Mouse (Mus musculus): ENCODE measurements around the gene Opa3. TPM values are rescaled to one million over a fixed set of nuclear protein-coding genes. Genes with fewer than 3 reads are reported as not detected.

Opa3 gene
- polyA plus RNA-seq, 1 experiment = 14.7 TPM

- H3K4me3 ChIP-seq (ENCODE audit: extremely low read depth, insufficient read depth, insufficient read length) = no peak overlapping the region
- H3K36me3 ChIP-seq (ENCODE audit: control insufficient read depth, insufficient read depth, low read length) = peaks cover 3% of the 10 kb centered on the region; the same call in 1 of the 2 replicates
- H3K4me1 ChIP-seq (ENCODE audit: control insufficient read depth, insufficient read depth, insufficient read length) = no peaks in the 10 kb centered on the region
- WGBS = 58% methylated on average over 4 of the region's 4 CpGs
- DNase-seq (ENCODE audit: low read depth in 1 of 2, low spot score in 2 of 2) = no peak
- no peaks in the 10 kb centered on the region for H3K27me3 ChIP-seq (ENCODE audit: control insufficient read depth, insufficient read depth, low read length)
- no peak overlapping the region for H3K27ac ChIP-seq (ENCODE audit: insufficient read depth, low read length)
- no peak for TF ChIP-seq CTCF (IDR thresholded peaks at IDR 0.05; ENCODE audit: extremely low read depth, insufficient read depth, insufficient read length, insufficient replicate concordance)
- no peak for TF ChIP-seq POLR2A (IDR thresholded peaks at IDR 0.05; ENCODE audit: low read depth, low read length)
Observed at GRCm38 (mm10) chr7:19239986-19240385, 11.9 kb downstream of the Opa3 start.

- no peak overlapping the region for H3K4me3 ChIP-seq (ENCODE audit: extremely low read depth, insufficient read depth, insufficient read length)
- no peak for DNase-seq (ENCODE audit: low read depth in 1 of 2, low spot score in 2 of 2)
- H3K27me3 ChIP-seq (ENCODE audit: control insufficient read depth, insufficient read depth, low read length) = no peaks in the 10 kb centered on the region
- 94% methylated on average over 8 of the region's 8 CpGs for WGBS
- no peaks in the 10 kb centered on the region for H3K4me1 ChIP-seq (ENCODE audit: control insufficient read depth, insufficient read depth, insufficient read length)
- peaks cover 6% of the 10 kb centered on the region for H3K36me3 ChIP-seq (ENCODE audit: control insufficient read depth, insufficient read depth, low read length)
- H3K27ac ChIP-seq (ENCODE audit: insufficient read depth, low read length) = no peak overlapping the region
- TF ChIP-seq POLR2A (IDR thresholded peaks at IDR 0.05; ENCODE audit: low read depth, low read length) = no peak
- TF ChIP-seq CTCF (IDR thresholded peaks at IDR 0.05; ENCODE audit: extremely low read depth, insufficient read depth, insufficient read length, insufficient replicate concordance) = no peak
Observed at GRCm38 (mm10) chr7:19240905-19241463, 12.8 kb downstream of the Opa3 start.

- H3K4me1 ChIP-seq (ENCODE audit: control insufficient read depth, insufficient read depth, insufficient read length) = no peaks in the 10 kb centered on the region
- H3K27ac ChIP-seq (ENCODE audit: insufficient read depth, low read length) = no peak overlapping the region
- peaks cover 6% of the 10 kb centered on the region for H3K36me3 ChIP-seq (ENCODE audit: control insufficient read depth, insufficient read depth, low read length)
- H3K27me3 ChIP-seq (ENCODE audit: control insufficient read depth, insufficient read depth, low read length) = no peaks in the 10 kb centered on the region
- H3K4me3 ChIP-seq (ENCODE audit: extremely low read depth, insufficient read depth, insufficient read length) = no peak overlapping the region
- no peak for DNase-seq (ENCODE audit: low read depth in 1 of 2, low spot score in 2 of 2)
- 98% methylated on average over 1 of the region's 1 CpGs for WGBS
- TF ChIP-seq CTCF (IDR thresholded peaks at IDR 0.05; ENCODE audit: extremely low read depth, insufficient read depth, insufficient read length, insufficient replicate concordance) = no peak
- TF ChIP-seq POLR2A (IDR thresholded peaks at IDR 0.05; ENCODE audit: low read depth, low read length) = no peak
Observed at GRCm38 (mm10) chr7:19242005-19242404, 13.9 kb downstream of the Opa3 start.

GRCm38 (mm10) chr7:19243858-19244257, 15.7 kb downstream of the Opa3 start:
- Histone ChIP-seq H3K4me3 (ENCODE audit: extremely low read depth, insufficient read depth, insufficient read length) (no peak overlapping the region), H3K36me3 (ENCODE audit: control insufficient read depth, insufficient read depth, low read length) (peaks cover 6% of the 10 kb centered on the region), H3K4me1 (ENCODE audit: control insufficient read depth, insufficient read depth, insufficient read length) (peaks cover 6% of the 10 kb centered on the region; the same call in 1 of the 2 replicates), H3K27ac (ENCODE audit: insufficient read depth, low read length) (no peak overlapping the region), H3K27me3 (ENCODE audit: control insufficient read depth, insufficient read depth, low read length) (no peaks in the 10 kb centered on the region)
- DNase-seq (ENCODE audit: low read depth in 1 of 2, low spot score in 2 of 2) = no peak
- no peak for TF ChIP-seq POLR2A (IDR thresholded peaks at IDR 0.05; ENCODE audit: low read depth, low read length)
- TF ChIP-seq CTCF (IDR thresholded peaks at IDR 0.05; ENCODE audit: extremely low read depth, insufficient read depth, insufficient read length, insufficient replicate concordance) = no peak
- 90% methylated on average over 5 of the region's 5 CpGs for WGBS

GRCm38 (mm10) chr7:19245083-19245482, 16.9 kb downstream of the Opa3 start:
- H3K27me3 ChIP-seq (ENCODE audit: control insufficient read depth, insufficient read depth, low read length) = no peaks in the 10 kb centered on the region
- H3K36me3 ChIP-seq (ENCODE audit: control insufficient read depth, insufficient read depth, low read length) = peaks cover 6% of the 10 kb centered on the region
- no peak for DNase-seq (ENCODE audit: low read depth in 1 of 2, low spot score in 2 of 2)
- H3K27ac ChIP-seq (ENCODE audit: insufficient read depth, low read length) = no peak overlapping the region
- H3K4me3 ChIP-seq (ENCODE audit: extremely low read depth, insufficient read depth, insufficient read length) = no peak overlapping the region
- TF ChIP-seq CTCF (IDR thresholded peaks at IDR 0.05; ENCODE audit: extremely low read depth, insufficient read depth, insufficient read length, insufficient replicate concordance) = no peak
- no peak for TF ChIP-seq POLR2A (IDR thresholded peaks at IDR 0.05; ENCODE audit: low read depth, low read length)
- WGBS = 73% methylated on average over 3 of the region's 3 CpGs
- peaks cover 6% of the 10 kb centered on the region; the same call in 1 of the 2 replicates for H3K4me1 ChIP-seq (ENCODE audit: control insufficient read depth, insufficient read depth, insufficient read length)

- DNase-seq (ENCODE audit: low read depth in 1 of 2, low spot score in 2 of 2) = no peak
- no peak overlapping the region for H3K4me3 ChIP-seq (ENCODE audit: extremely low read depth, insufficient read depth, insufficient read length)
- 86% methylated on average over 1 of the region's 1 CpGs for WGBS
- TF ChIP-seq POLR2A (IDR thresholded peaks at IDR 0.05; ENCODE audit: low read depth, low read length) (no peak), CTCF (IDR thresholded peaks at IDR 0.05; ENCODE audit: extremely low read depth, insufficient read depth, insufficient read length, insufficient replicate concordance) (no peak)
- peaks cover 6% of the 10 kb centered on the region; the same call in 1 of the 2 replicates for H3K4me1 ChIP-seq (ENCODE audit: control insufficient read depth, insufficient read depth, insufficient read length)
- H3K27ac ChIP-seq (ENCODE audit: insufficient read depth, low read length) = no peak overlapping the region
- H3K27me3 ChIP-seq (ENCODE audit: control insufficient read depth, insufficient read depth, low read length) = no peaks in the 10 kb centered on the region
- H3K36me3 ChIP-seq (ENCODE audit: control insufficient read depth, insufficient read depth, low read length) = peaks cover 6% of the 10 kb centered on the region
Observed at GRCm38 (mm10) chr7:19246855-19247254, 18.7 kb downstream of the Opa3 start.

GRCm38 (mm10) chr7:19247511-19247910, 19.4 kb downstream of the Opa3 start:
- peaks cover 6% of the 10 kb centered on the region for H3K36me3 ChIP-seq (ENCODE audit: control insufficient read depth, insufficient read depth, low read length)
- no peaks in the 10 kb centered on the region for H3K27me3 ChIP-seq (ENCODE audit: control insufficient read depth, insufficient read depth, low read length)
- TF ChIP-seq POLR2A (IDR thresholded peaks at IDR 0.05; ENCODE audit: low read depth, low read length) (no peak), CTCF (IDR thresholded peaks at IDR 0.05; ENCODE audit: extremely low read depth, insufficient read depth, insufficient read length, insufficient replicate concordance) (no peak)
- DNase-seq (ENCODE audit: low read depth in 1 of 2, low spot score in 2 of 2) = no peak
- H3K27ac ChIP-seq (ENCODE audit: insufficient read depth, low read length) = no peak overlapping the region
- WGBS = 31% methylated on average over 2 of the region's 2 CpGs
- no peak overlapping the region for H3K4me3 ChIP-seq (ENCODE audit: extremely low read depth, insufficient read depth, insufficient read length)
- peaks cover 6% of the 10 kb centered on the region; the same call in 1 of the 2 replicates for H3K4me1 ChIP-seq (ENCODE audit: control insufficient read depth, insufficient read depth, insufficient read length)

Data from spleen, adult 2 months (tissue).